Mouse (Mus musculus) cerebellum, postnatal 25 days (tissue): ENCODE data around the gene Hand1.
A peak's percentile ranks its signal among the peaks of the same experiment; 100 is the strongest.

ENCODE experiments used
- DNase-seq, 2 experiments: peaks; one replicate each; pipeline ENCODE4 v3.0.0; 2021; ENCODE audit warnings: mixed read lengths in 2 of 2

Gene Hand1

DNA sequence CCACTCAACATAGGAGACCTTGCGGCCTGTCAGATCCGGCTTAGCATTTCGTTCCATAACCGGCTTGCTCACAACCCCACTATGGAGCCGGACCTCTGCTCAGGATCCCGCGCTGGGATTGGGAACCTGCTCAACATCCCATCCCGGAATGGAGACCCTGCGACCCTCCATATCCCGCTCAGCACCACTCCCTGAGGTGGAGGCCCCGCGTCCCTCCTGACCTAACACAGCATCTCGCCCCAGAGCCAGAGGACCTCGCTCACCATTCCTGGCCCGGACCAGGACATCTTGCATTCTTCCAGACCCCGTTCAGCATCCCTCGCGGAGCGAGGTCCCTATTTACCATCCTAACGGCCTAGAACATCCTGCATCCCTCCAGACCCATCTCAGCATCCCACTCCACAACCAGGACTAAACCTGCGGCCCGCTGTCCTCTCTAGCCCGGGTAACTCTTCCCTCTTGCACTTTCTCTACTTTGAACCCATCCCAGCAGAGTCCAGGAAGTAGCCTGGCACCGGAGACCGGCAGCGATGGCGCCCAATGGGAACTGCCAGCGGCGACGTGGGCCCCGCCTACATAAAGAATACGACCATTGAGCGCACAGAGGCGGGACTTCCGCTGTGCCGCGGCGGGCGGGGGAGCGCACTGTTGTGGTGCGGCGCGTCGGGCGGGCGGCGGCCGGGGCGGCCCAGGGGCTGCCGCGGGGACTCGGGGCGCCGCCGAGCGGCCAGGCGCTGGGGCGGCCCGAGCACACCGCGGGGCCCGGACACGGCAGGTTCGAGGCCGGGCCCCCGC lies 31.4 kb downstream of the Hand1 start, which contains the start of gene Sap30l:
Gene Sap30l, plus strand, starts transcription at position 667 of the 795 bp plus-strand sequence.
- peak; percentile 98 to 99 for DNase-seq

DNA sequence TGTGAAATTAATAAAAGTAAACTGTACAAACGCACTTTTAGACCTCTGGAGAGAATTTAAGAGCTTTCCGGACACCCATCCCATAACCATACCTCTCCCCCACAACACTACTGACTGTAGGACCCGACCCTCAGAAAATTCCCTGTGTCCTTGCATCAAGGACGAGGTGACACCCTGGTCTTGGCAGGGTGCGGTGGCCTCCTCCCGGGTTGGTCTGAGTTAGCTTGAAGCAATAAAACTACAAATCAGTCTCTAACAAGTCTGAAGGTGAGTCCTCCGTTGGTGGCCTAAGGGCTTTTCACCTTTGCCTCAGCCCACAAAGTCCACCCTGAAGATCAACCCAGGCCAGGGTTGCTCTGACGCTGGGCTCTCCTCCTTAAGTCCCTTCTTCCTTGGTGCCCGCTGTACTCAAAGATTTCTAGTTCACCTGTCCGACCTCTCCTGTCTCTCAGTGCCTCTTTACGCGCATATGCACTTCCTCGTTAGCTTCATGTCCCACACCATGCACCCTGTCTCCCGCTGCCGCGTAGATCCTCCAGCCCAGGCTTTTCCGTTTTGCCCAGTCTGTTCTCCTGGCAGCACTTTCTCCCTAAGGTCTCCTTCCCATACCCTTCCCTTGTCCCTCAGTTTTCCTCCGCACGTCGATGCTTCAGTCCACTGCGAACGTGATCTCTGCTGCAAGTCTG lies 32.2 kb downstream of the Hand1 start:
- DNase-seq = peak in 1 of 2 experiments; percentile 28

DNA sequence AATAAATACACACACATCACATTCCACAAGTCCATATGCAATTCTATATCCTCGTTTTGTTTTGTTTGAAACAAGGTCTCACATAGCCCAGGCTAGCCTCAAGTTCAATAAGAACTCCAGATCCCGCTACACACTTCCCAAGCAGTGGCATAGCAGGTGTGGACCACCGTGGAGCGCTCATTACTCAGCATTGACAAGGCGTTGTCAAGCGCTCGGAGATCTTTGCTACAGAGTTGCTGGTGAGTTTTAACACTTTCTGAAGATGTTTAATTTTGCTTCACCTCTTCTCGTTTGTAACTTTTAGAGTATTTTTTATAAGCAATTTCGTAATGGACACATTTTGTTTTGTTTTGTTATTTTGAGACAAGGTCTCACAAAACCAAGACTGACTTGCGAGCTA lies 33.2 kb downstream of the Hand1 start:
- DNase-seq = no peak

DNA sequence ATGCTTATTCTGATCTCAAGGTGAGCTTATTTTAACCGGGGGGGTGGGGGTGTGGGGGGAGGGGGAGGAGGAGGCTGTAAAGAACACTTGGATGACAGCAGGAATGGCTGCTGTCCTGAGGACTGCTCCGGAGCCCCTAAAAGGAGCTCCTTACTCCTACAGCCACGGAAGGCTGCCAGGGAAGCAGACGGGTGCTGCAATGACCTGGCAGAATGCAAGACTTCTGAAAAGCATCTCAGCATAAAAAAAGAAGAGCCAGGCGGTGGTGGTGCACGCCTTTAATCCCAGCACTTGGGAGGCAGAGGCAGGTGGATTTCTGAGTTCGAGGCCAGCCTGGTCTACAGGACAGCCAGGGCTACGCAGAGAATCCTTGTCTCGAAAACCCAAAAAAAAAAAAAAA lies 34.8 kb downstream of the Hand1 start:
- DNase-seq = no peak

DNA sequence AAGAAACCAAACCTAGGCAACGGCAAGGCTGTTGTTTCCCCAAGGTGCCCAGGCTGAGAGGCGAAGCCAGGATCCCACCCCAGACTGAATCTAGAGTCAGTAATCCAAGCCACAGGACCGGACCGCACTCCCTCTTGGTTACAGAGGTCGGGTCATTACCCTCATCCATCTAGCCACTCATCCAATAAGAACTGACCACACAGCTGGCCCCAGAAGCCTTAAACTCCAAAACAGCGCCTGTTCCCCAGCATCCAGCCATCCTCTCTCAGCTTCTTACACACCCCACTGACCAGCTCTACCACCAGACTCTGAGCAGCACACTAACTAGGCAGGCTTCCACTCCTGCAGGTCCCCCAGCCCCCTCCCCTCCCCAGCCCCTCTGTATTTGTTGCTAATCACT lies 37.5 kb downstream of the Hand1 start:
- no peak for DNase-seq

DNA sequence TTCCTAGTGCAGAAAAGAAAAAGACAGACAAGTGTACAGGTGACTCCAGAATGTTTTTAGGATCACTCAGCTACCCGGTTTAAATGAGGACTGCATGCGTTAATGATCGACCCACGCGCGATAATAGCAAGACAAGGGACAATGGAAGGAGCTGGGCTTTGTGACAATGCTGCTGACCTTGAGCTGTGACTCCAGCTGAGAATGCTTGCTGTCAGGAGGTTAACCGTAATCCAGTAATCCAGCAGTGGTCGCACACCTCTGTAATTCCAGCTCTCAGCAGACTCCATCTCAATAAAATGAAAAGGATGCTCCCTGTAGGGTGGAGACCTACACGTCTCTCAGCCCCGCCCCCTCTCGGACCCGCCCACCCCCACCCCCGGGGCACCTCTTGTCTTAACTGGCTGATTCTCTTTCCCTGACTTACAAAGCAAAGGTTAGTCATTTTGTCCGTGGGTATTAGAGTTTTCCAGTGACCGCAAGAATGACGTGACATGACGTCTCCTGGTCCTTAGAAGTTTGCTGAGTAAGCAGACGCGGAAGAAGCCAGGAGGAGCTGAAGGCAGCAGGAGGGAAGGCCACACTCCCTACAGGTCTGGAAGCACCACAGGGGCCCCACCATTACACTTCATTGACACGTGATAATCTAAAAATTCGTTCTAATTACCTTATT lies 41.6 kb downstream of the Hand1 start:
- no peak for DNase-seq

DNA sequence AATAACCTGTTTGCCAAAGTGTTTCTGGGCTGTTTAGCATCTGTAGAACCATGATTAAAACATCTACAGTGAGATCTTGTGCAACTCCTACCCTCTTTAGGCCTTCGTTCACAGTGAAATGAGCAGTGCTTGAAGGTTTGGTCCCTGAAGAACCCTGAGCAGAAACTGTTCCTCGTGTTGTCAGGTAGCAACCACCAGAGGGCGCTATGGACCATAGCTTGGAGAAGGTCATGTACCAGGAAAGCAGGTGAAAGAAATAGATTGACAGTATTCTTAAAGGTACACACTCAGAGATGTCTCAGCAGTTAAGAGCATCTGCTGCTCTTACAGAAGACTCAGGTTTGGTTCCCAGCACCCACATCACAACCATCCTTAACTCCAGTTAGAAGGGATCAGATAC lies 44.7 kb downstream of the Hand1 start:
- DNase-seq = peak; percentile 26 to 59

DNA sequence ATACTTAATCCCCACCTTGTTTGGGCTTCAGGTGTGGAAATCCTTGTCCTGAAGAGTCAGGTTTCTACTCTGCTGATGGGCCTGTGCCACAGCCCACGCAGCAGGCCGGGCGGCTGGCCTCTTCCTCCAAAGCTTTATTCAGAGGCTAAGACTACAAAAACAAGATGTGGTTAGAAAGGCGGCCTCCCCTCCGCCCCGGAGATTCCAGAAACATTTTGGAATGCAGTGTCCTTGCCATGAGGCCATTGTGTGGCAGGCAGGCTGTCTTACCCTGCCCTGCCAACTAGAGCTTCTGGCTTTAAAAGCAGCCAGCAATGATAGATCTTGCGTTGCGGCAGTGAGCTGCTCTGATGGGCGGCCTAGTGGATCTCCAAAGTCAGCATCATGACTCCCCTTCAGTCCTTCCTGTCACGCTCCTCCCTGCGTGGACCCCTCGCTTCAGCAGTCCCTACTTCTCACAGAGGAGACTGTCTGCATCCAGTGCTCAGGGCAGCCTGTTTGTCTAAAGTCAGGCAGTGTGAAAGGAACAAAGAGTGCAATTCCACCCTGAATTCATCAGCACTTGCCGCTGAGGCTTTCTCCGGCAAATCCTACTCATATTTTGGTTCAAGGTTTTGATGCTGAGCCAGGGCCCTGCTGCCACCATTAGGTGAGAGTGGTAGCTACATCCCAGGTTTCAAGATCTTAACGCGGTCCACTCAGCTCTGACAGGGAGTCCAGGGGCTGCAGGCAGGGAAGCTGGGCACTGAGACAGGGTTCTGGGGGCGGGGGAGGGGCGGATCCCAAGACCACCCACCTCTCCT lies 45.8 kb downstream of the Hand1 start:
- peak; percentile 71 to 77 for DNase-seq

DNA sequence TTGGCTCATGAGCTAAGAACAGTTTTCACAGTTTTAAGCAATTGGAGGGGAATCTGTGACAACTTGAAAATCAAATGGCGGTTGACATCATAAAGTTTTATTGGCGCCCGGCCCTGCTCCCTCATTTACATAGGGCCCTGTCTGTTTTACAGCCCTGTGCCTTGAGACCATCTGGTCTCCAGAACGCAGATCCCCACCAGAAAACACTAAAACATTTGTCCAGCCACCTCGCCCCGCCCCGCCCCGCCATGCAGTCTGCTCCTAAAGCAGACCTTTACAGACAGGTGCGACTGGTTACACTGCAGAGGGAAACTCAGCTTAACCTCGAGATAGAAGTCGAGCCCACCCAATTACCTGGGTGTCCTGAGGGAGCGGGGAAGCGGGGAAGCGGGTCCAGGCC lies 52.8 kb downstream of the Hand1 start:
- no peak for DNase-seq
